Mouse (Mus musculus) testis, adult 2 months (tissue): ENCODE data around the gene Pifo.
A peak's percentile ranks its signal among the peaks of the same experiment; 100 is the strongest.

ENCODE experiments used
- CTCF ChIP-seq: fragments of 200-500 bp; IDR thresholded peaks from 2 replicates; pipeline ENCODE4 v1.5.1; 2012; ENCODE audit warnings: low read depth, mild to moderate bottlenecking, inconsistent platforms, low read length, moderate library complexity; ENCODE audit not compliant: control insufficient read depth, insufficient read depth, insufficient replicate concordance
- POLR2A ChIP-seq: fragments of 200-500 bp; IDR thresholded peaks from 2 replicates; pipeline ENCODE4 v1.6.1; 2012; ENCODE audit warnings: low read depth, mild to moderate bottlenecking, inconsistent platforms, low read length, moderate library complexity; ENCODE audit not compliant: control insufficient read depth

- no peak for TF ChIP-seq CTCF
- TF ChIP-seq POLR2A, result peak; percentile 73; the same call in 1 of the 2 replicates
Observed at GRCm38 (mm10) chr3:106001416-106002370, 12.8 kb downstream of the Pifo start.
